Mouse (Mus musculus) heart, postnatal 10 days (tissue): ENCODE data around the gene Pdss2. TPM values are rescaled to one million over a fixed set of nuclear protein-coding genes. Genes with fewer than 3 reads are reported as not detected.

Experiments
- DNase-seq, 2 experiments: peaks; one replicate each; pipeline ENCODE4 v3.0.0; 2021
- intact Hi-C: fragments of 180-260 bp; cut with DNase I; formaldehyde crosslinking; loops from one replicate; pipeline ENCODE4 v1.15.1; 2025
- total RNA-seq, 2 experiments: library from RNA; stranded (reverse); gene quantifications; 2 replicates each; pipeline ENCODE4 v1.2.3; 2021

The Pdss2 gene
- total RNA-seq, 2 experiments from 2014 or later: 21.7 to 24.7 TPM

- DNase-seq: no peak
- intact Hi-C loops: no loop called here
Observed at GRCm38 (mm10) chr10:43512976-43513375, 291.7 kb downstream of the Pdss2 start.

Other genes starting within 250 kb of the Pdss2 start
- gene Sobp, start 47.0 kb upstream of the Pdss2 start, total RNA-seq: 10 to 100 TPM; 12.0 to 15.4 TPM
- gene 9030612E09Rik, start 46.8 kb upstream of the Pdss2 start, total RNA-seq: 1 to 10 TPM; 1.6 to 2.3 TPM